Mouse (Mus musculus): ENCODE measurements at regions not wholly inside any gene's neighbourhood (a gene's known extent, or its start where the extent isn't known, plus 50 kb on each side); places are given as distances from the start of the nearest gene placed in this dataset.

- DNase-seq (ENCODE audit: low spot score in 2 of 2) = no peak
Measured at GRCm38 (mm10) chr14:62071140-62071539, 221.2 kb upstream of the Rnaseh2b start.

GRCm38 (mm10) chr14:62084047-62084446, 208.3 kb upstream of the Rnaseh2b start:
- no peak for DNase-seq (ENCODE audit: low spot score in 2 of 2)

GRCm38 (mm10) chr14:62088174-62088573, 204.2 kb upstream of the Rnaseh2b start:
- no peak for DNase-seq (ENCODE audit: low spot score in 2 of 2)

- no peak for DNase-seq (ENCODE audit: low spot score in 2 of 2)
Measured at GRCm38 (mm10) chr14:62117532-62117931, 174.9 kb upstream of the Rnaseh2b start.

- no peak for DNase-seq (ENCODE audit: low spot score in 2 of 2)
Measured at GRCm38 (mm10) chr14:62118542-62118953, 173.8 kb upstream of the Rnaseh2b start.

GRCm38 (mm10) chr14:62128918-62129317, 163.5 kb upstream of the Rnaseh2b start:
- DNase-seq (ENCODE audit: low spot score in 2 of 2) = no peak

- DNase-seq (ENCODE audit: low spot score in 2 of 2) = no peak
Measured at GRCm38 (mm10) chr14:62132353-62132816, 160.0 kb upstream of the Rnaseh2b start.

- no peak for DNase-seq (ENCODE audit: low spot score in 2 of 2)
Measured at GRCm38 (mm10) chr14:62137981-62138380, 154.4 kb upstream of the Rnaseh2b start.

- DNase-seq (ENCODE audit: low spot score in 2 of 2) = no peak
Measured at GRCm38 (mm10) chr14:62144385-62145030, 147.9 kb upstream of the Rnaseh2b start.

- no peak for DNase-seq (ENCODE audit: low spot score in 2 of 2)
Measured at GRCm38 (mm10) chr14:62157038-62157716, 135.2 kb upstream of the Rnaseh2b start.

- DNase-seq (ENCODE audit: low spot score in 2 of 2) = no peak
Measured at GRCm38 (mm10) chr14:62159690-62160089, 132.7 kb upstream of the Rnaseh2b start.

- no peak for DNase-seq (ENCODE audit: low spot score in 2 of 2)
Measured at GRCm38 (mm10) chr14:62163120-62163796, 129.1 kb upstream of the Rnaseh2b start.

GRCm38 (mm10) chr14:62164918-62165317, 127.5 kb upstream of the Rnaseh2b start:
- DNase-seq (ENCODE audit: low spot score in 2 of 2) = no peak

GRCm38 (mm10) chr14:62166006-62166405, 126.4 kb upstream of the Rnaseh2b start:
- DNase-seq (ENCODE audit: low spot score in 2 of 2) = no peak

- no peak for DNase-seq (ENCODE audit: low spot score in 2 of 2)
Measured at GRCm38 (mm10) chr14:62166596-62166995, 125.8 kb upstream of the Rnaseh2b start.

- no peak for DNase-seq (ENCODE audit: low spot score in 2 of 2)
Measured at GRCm38 (mm10) chr14:62167090-62167489, 125.3 kb upstream of the Rnaseh2b start.

- no peak for DNase-seq (ENCODE audit: low spot score in 2 of 2)
Measured at GRCm38 (mm10) chr14:62168711-62169110, 123.7 kb upstream of the Rnaseh2b start.

GRCm38 (mm10) chr14:62170385-62170784, 122.0 kb upstream of the Rnaseh2b start:
- no peak for DNase-seq (ENCODE audit: low spot score in 2 of 2)

- no peak for DNase-seq (ENCODE audit: low spot score in 2 of 2)
Measured at GRCm38 (mm10) chr14:62171256-62172047, 120.9 kb upstream of the Rnaseh2b start.

GRCm38 (mm10) chr14:62173835-62174530, 118.4 kb upstream of the Rnaseh2b start:
- no peak for DNase-seq (ENCODE audit: low spot score in 2 of 2)

GRCm38 (mm10) chr14:62175384-62176048, 116.9 kb upstream of the Rnaseh2b start:
- no peak for DNase-seq (ENCODE audit: low spot score in 2 of 2)

All from natural killer cell, adult 2 months (primary cell).